In the genomic region with DNA sequence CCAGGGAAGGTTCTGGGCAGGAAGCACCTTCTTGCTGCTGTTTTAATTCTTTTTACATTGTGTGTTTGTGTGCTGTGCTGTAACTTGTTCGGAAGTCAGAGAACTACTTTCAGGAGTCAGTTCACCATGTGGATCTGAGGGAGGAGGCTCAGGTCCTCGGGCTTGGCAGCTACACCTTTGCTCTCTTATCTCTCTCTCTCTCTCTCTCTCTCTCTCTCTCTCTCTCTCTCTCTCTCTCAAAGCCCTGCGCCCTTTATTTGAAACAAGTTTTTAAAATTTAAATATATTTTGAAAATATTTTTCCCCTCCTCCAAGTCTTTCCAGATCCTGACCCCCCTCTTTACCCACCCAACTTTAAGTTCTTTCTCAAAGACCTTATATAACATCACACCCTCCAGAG, we compare ENCODE assay signal across 40 mouse cellular contexts. TPM values are rescaled to one million over a fixed set of nuclear protein-coding genes. Genes with fewer than 3 reads are reported as not detected.
"Had no signal": no experiment of that assay in that cellular context is flagged by ENCODE, and none has a peak within 500 bp of the region (broad histone marks: within the 10 kb centered on the region; RNA-seq: fewer than 3 reads in every experiment).

No protein-coding gene starts in this region.

- ATAC-seq: hindbrain, postnatal 0 days; intestine, embryonic 16.5 days had no signal

- H3K36me3 ChIP-seq: heart, embryonic 15.5 days; hindbrain, embryonic 13.5 days; limb, embryonic 15.5 days had no signal

- H3K4me2 ChIP-seq: heart, embryonic 11.5 days; heart, embryonic 13.5 days; heart, embryonic 15.5 days; hindbrain, embryonic 13.5 days; limb, embryonic 13.5 days; limb, embryonic 15.5 days; liver, embryonic 15.5 days had no signal

- H3K27ac ChIP-seq: heart, adult 2 months; heart, embryonic 13.5 days; heart, embryonic 15.5 days; hindbrain, embryonic 13.5 days; hindbrain, embryonic 15.5 days; hindbrain, postnatal 0 days; limb, embryonic 13.5 days; limb, embryonic 15.5 days; liver, embryonic 15.5 days had no signal

- H3K4me3 ChIP-seq: heart, adult 2 months; heart, embryonic 13.5 days; heart, embryonic 15.5 days; hindbrain, embryonic 13.5 days; hindbrain, embryonic 15.5 days; limb, embryonic 13.5 days; limb, embryonic 15.5 days; liver, embryonic 15.5 days had no signal

- H3K9me3 ChIP-seq: heart, embryonic 13.5 days; heart, embryonic 15.5 days; hindbrain, embryonic 13.5 days; hindbrain, embryonic 15.5 days; limb, embryonic 13.5 days; limb, embryonic 15.5 days; liver, embryonic 15.5 days had no signal

- H3K27me3 ChIP-seq: heart, embryonic 13.5 days; heart, embryonic 15.5 days; hindbrain, embryonic 13.5 days; hindbrain, embryonic 15.5 days; limb, embryonic 13.5 days; limb, embryonic 15.5 days; liver, embryonic 15.5 days had no signal

- H3K9ac ChIP-seq: heart, embryonic 13.5 days; heart, embryonic 15.5 days; hindbrain, embryonic 15.5 days; limb, embryonic 13.5 days; limb, embryonic 15.5 days; liver, embryonic 15.5 days had no signal

- DNase-seq: gastrocnemius, postnatal 14 days; gastrocnemius, postnatal 36 days; heart, adult 11 months; heart, adult 2 months; heart, postnatal 14 days; heart, postnatal 36 days; kidney, adult 11 months; kidney, adult 2 months; kidney, postnatal 10 days; kidney, postnatal 25 days; layer of hippocampus, adult 9-11 months; layer of hippocampus, postnatal 36 days; left cerebral cortex, postnatal 4 days had no signal

RNA-seq across cellular contexts. Expression of a gene that starts 31.8 kb away (rescaled TPM):
- total RNA-seq: gastrocnemius, adult 18-20 months; gastrocnemius, adult 8-10 months; gastrocnemius, postnatal 14 days; gastrocnemius, postnatal 36 days; heart, adult 2 months; heart, postnatal 14 days; heart, postnatal 36 days; hematopoietic stem cell, adult 5-6 weeks; hindbrain, postnatal 0 days; layer of hippocampus, adult 18-20 months; layer of hippocampus, adult 8-10 months; layer of hippocampus, postnatal 14 days; layer of hippocampus, postnatal 36 days; left cerebral cortex, adult 18-20 months; left cerebral cortex, adult 8-10 months; left cerebral cortex, postnatal 10 days; left cerebral cortex, postnatal 25 days; left cerebral cortex, postnatal 4 days; liver, adult 2 months had no signal
- polyA plus RNA-seq: heart, adult 2 months; heart, embryonic 11.5 days; heart, embryonic 13.5 days; heart, embryonic 15.5 days; heart, postnatal 0 days; hindbrain, embryonic 11.5 days; hindbrain, embryonic 13.5 days; hindbrain, embryonic 15.5 days; hindbrain, postnatal 0 days; intestine, embryonic 14.5 days; intestine, embryonic 16.5 days; kidney, adult 2 months; kidney, embryonic 14.5 days; large intestine, adult 2 months; limb, embryonic 11.5 days; limb, embryonic 13.5 days; limb, embryonic 15.5 days; liver, adult 2 months; liver, embryonic 15.5 days had no signal
